Mouse (Mus musculus) G1E (cell line): ENCODE results near the gene N6amt1.

ENCODE experiments used
- CTCF ChIP-seq: IDR thresholded peaks from 2 replicates; pipeline ENCODE4 v1.5.1; 2012; ENCODE audit warnings: low read depth, low read length, inconsistent platforms, mixed read lengths
- GATA1 ChIP-seq: IDR thresholded peaks from 2 replicates; pipeline ENCODE4 v1.6.1; 2012; ENCODE audit warnings: borderline replicate concordance, low read length, inconsistent platforms, mixed read lengths
- GATA2 ChIP-seq: IDR thresholded peaks from 2 replicates; pipeline ENCODE4 v1.6.1; 2012; ENCODE audit warnings: low read depth, low read length, inconsistent platforms, borderline replicate concordance
- POLR2AphosphoS5 ChIP-seq: IDR thresholded peaks from 2 replicates; pipeline ENCODE4 v1.6.1; 2012; ENCODE audit warnings: low read depth, low read length, inconsistent platforms; ENCODE audit not compliant: insufficient replicate concordance
- TAL1 ChIP-seq: conservative IDR thresholded peaks from 2 replicates; pipeline ENCODE4 v1.6.1; 2012; ENCODE audit warnings: low read depth, low read length, inconsistent platforms, mixed read lengths

GRCm38 (mm10) chr16:87320252-87320555 lies 33.8 kb upstream of the N6amt1 start:
- TF ChIP-seq CTCF = no peak
- no peak for TF ChIP-seq GATA1
- no peak for TF ChIP-seq TAL1
- no peak for TF ChIP-seq POLR2AphosphoS5
- TF ChIP-seq GATA2 = no peak
